Mouse (Mus musculus) spleen, adult 2 months (tissue): ENCODE measurements around the gene Cbln4. TPM values are rescaled to one million over a fixed set of nuclear protein-coding genes. Genes with fewer than 3 reads are reported as not detected.

Source experiments
- DNase-seq, 2 experiments: peaks; one replicate each; pipeline versions ENCODE4 v3.0.0 to v3.0.0-alpha.2; 2012 to 2021; ENCODE audit warnings: low spot score in 2 of 2, low read depth in 1 of 2
- H3K27ac ChIP-seq: fragments of 200-500 bp; 2 replicates; pipeline ENCODE4 v1.5.1; 2012; ENCODE audit warnings: low read length, inconsistent platforms; ENCODE audit not compliant: insufficient read depth
- H3K27me3 ChIP-seq: fragments of 200-500 bp; 2 replicates; pipeline ENCODE4 v1.6.1; 2012; ENCODE audit warnings: mild to moderate bottlenecking, moderate library complexity, low read length, inconsistent platforms; ENCODE audit not compliant: control insufficient read depth, insufficient read depth
- H3K36me3 ChIP-seq: fragments of 200-500 bp; 2 replicates; pipeline ENCODE4 v1.6.1; 2012; ENCODE audit warnings: mild to moderate bottlenecking, low read length, inconsistent platforms; ENCODE audit not compliant: control insufficient read depth, insufficient read depth
- H3K4me1 ChIP-seq: fragments of 200-500 bp; 2 replicates; pipeline ENCODE4 v1.6.1; 2011; ENCODE audit warnings: inconsistent platforms; ENCODE audit not compliant: control insufficient read depth, insufficient read depth, insufficient read length
- H3K4me3 ChIP-seq: fragments of 200-500 bp; 2 replicates; pipeline ENCODE4 v1.5.1; 2011; ENCODE audit warnings: mild to moderate bottlenecking, inconsistent platforms; ENCODE audit not compliant: insufficient read depth, insufficient read length; ENCODE audit errors: extremely low read depth
- CTCF ChIP-seq: fragments of 200-500 bp; IDR thresholded peaks from 2 replicates; pipeline ENCODE4 v1.5.1; 2011; ENCODE audit warnings: mild to moderate bottlenecking, inconsistent platforms; ENCODE audit not compliant: insufficient read depth, insufficient read length, insufficient replicate concordance; ENCODE audit errors: extremely low read depth
- POLR2A ChIP-seq: fragments of 200-500 bp; IDR thresholded peaks from 2 replicates; pipeline ENCODE4 v1.6.1; 2011; ENCODE audit warnings: low read depth, low read length, inconsistent platforms
- WGBS: fragments of 180-500 bp; shearing (Covaris S2); methylation state at CpG from one replicate; pipeline ENCODE4 v1.1.7; 2018; 5-methylcytosine and 5-hydroxymethylcytosine counted together
- polyA plus RNA-seq: library from polyadenylated mRNA; depleted of rRNA; stranded (reverse); fragments of >200 nt; gene quantifications from 2 replicates; pipeline ENCODE4 v1.2.3, GENCODE M21; 2012; rRNA removed

Cbln4 gene
- polyA plus RNA-seq, 1 experiment: not detected

- H3K27ac ChIP-seq: no peak overlapping the region
- WGBS: 61% methylated on average over 7 of the region's 7 CpGs
- TF ChIP-seq POLR2A (no peak), CTCF (no peak)
- no peak overlapping the region for H3K4me3 ChIP-seq
- no peaks in the 10 kb centered on the region for H3K36me3 ChIP-seq
- H3K4me1 ChIP-seq: no peaks in the 10 kb centered on the region
- H3K27me3 ChIP-seq: no peaks in the 10 kb centered on the region
- DNase-seq: no peak
Measured at GRCm38 (mm10) chr2:172005970-172006369, 37.3 kb downstream of the Cbln4 start.

- WGBS: 78% methylated on average over 21 of the region's 21 CpGs
Measured at GRCm38 (mm10) chr2:172004029-172004984, 39.0 kb downstream of the Cbln4 start.

GRCm38 (mm10) chr2:171996979-171997686 is 46.1 kb downstream of the Cbln4 start:
- TF ChIP-seq POLR2A: no peak
- no peak for TF ChIP-seq CTCF
- H3K36me3 ChIP-seq: no peaks in the 10 kb centered on the region
- no peak for DNase-seq
- H3K4me1 ChIP-seq: no peaks in the 10 kb centered on the region
- WGBS: 67% methylated on average over 6 of the region's 6 CpGs
- H3K27me3 ChIP-seq: no peaks in the 10 kb centered on the region
- no peak overlapping the region for H3K4me3 ChIP-seq
- no peak overlapping the region for H3K27ac ChIP-seq

More at GRCm38 (mm10) chr2:172004029-172004984, 39.0 kb downstream of the Cbln4 start:
- no peak for TF ChIP-seq POLR2A
- Histone ChIP-seq H3K36me3 (no peaks in the 10 kb centered on the region), H3K4me3 (no peak overlapping the region), H3K4me1 (no peaks in the 10 kb centered on the region), H3K27me3 (no peaks in the 10 kb centered on the region), H3K27ac (no peak overlapping the region)
- no peak for DNase-seq

GRCm38 (mm10) chr2:171994861-171995260 is 48.4 kb downstream of the Cbln4 start:
- no peak for DNase-seq
- TF ChIP-seq CTCF (no peak), POLR2A (no peak)
- H3K4me3 ChIP-seq: no peak overlapping the region
- no peaks in the 10 kb centered on the region for H3K27me3 ChIP-seq
- WGBS: 73% methylated on average over 6 of the region's 6 CpGs
- H3K36me3 ChIP-seq: no peaks in the 10 kb centered on the region
- H3K27ac ChIP-seq: no peak overlapping the region
- H3K4me1 ChIP-seq: no peaks in the 10 kb centered on the region

- no peaks in the 10 kb centered on the region for H3K27me3 ChIP-seq
- H3K4me3 ChIP-seq: no peak overlapping the region
- no peak overlapping the region for H3K27ac ChIP-seq
- DNase-seq: no peak
- H3K36me3 ChIP-seq: no peaks in the 10 kb centered on the region
- 89% methylated on average over 5 of the region's 5 CpGs for WGBS
- TF ChIP-seq POLR2A (no peak), CTCF (no peak)
- H3K4me1 ChIP-seq: no peaks in the 10 kb centered on the region
Measured at GRCm38 (mm10) chr2:171994240-171994639, 49.0 kb downstream of the Cbln4 start.

GRCm38 (mm10) chr2:171986686-171987085 is 56.6 kb downstream of the Cbln4 start:
- Histone ChIP-seq H3K4me1 (no peaks in the 10 kb centered on the region), H3K4me3 (no peak overlapping the region), H3K36me3 (no peaks in the 10 kb centered on the region)

More at GRCm38 (mm10) chr2:171986686-171987085, 56.6 kb downstream of the Cbln4 start:
- no peak for DNase-seq
- WGBS: 55% methylated on average over 6 of the region's 6 CpGs
- no peak overlapping the region for H3K27ac ChIP-seq
- TF ChIP-seq POLR2A (no peak), CTCF (no peak)
- no peaks in the 10 kb centered on the region for H3K27me3 ChIP-seq

Other genes starting within 250 kb of the Cbln4 start
- gene Mc3r, start 205.0 kb upstream of the Cbln4 start, polyA plus RNA-seq: not detected in 2 replicates